Mouse (Mus musculus): ENCODE measurements around the gene Galnt3. TPM values are rescaled to one million over a fixed set of nuclear protein-coding genes. Genes with fewer than 3 reads are reported as not detected.

Galnt3 gene
- polyA plus RNA-seq, 1 experiment from 2014 or later, result 9.4 TPM

DNA sequence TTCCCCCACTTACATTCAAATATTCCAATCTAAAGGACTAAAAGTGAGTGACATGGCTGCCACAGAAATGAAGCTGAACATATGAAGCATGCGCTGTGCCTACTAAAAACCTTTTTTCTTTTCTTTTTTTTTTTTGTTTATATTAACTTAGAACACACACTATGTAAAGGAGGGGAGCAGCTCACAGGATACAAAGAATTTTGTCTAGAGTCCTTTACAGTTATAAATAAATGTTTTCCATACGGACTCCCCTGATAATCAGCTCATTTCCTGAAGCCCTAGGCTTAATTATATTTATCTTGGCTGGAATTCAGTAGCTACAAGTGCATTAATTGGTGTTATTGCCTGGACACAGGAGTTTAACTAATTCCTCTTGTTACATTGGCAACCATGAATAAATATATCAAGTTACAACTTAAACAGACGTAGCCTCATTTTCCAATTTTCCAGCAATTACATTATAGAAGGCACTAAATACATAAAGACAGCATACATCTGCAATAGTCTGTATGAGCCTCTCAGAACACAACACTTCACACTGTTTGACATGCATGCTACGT is 30.1 kb downstream of the Galnt3 start:
- Histone ChIP-seq H3K27me3 (ENCODE audit: control insufficient read depth, insufficient read depth, low read length) (no peaks in the 10 kb centered on the region), H3K9ac (ENCODE audit: low read depth, low read length) (no peak overlapping the region), H3K4me1 (ENCODE audit: control insufficient read depth, insufficient read depth, low read length) (no peaks in the 10 kb centered on the region), H3K36me3 (ENCODE audit: control insufficient read depth, insufficient read depth, low read length) (no peaks in the 10 kb centered on the region), H3K9me3 (ENCODE audit: control insufficient read depth, low read length) (no peaks in the 10 kb centered on the region), H3K4me3 (ENCODE audit: low read length) (no peak overlapping the region), H3K4me2 (replicated peaks; ENCODE audit: low read depth, low read length) (no peak overlapping the region), H3K27ac (ENCODE audit: low read depth, low read length) (no peak overlapping the region)
- WGBS, result 41% methylated on average over 4 of the region's 4 CpGs
- no peak for ATAC-seq (ENCODE audit: low FRiP score, low TSS enrichment)

DNA sequence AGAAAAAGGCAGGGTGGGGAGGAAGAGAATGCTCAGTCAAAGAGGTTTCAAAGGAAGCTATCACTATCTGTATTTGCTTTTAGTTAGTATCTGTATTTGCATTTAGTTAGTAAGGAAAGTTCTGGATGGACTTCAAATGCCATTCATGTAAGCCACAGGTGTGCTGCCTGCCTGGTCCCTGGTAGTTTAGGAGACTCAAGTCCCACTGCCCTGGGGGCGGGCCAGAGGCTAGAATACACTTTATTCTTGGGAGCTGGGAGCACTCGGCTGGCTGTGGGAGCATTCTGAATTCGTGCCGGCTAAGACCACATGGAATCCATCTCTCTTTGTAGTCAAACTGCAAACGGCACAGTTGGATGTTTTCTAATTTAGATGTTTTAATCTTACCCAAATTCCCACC is 33.5 kb downstream of the Galnt3 start:
- Histone ChIP-seq H3K9ac (ENCODE audit: low read depth, low read length) (no peak overlapping the region), H3K4me3 (ENCODE audit: low read length) (no peak overlapping the region), H3K4me1 (ENCODE audit: control insufficient read depth, insufficient read depth, low read length) (no peaks in the 10 kb centered on the region), H3K36me3 (ENCODE audit: control insufficient read depth, insufficient read depth, low read length) (no peaks in the 10 kb centered on the region), H3K9me3 (ENCODE audit: control insufficient read depth, low read length) (no peaks in the 10 kb centered on the region), H3K4me2 (replicated peaks; ENCODE audit: low read depth, low read length) (no peak overlapping the region), H3K27ac (ENCODE audit: low read depth, low read length) (no peak overlapping the region), H3K27me3 (ENCODE audit: control insufficient read depth, insufficient read depth, low read length) (no peaks in the 10 kb centered on the region)
- 64% methylated on average over 5 of the region's 5 CpGs for WGBS
- no peak for ATAC-seq (ENCODE audit: low FRiP score, low TSS enrichment)

DNA sequence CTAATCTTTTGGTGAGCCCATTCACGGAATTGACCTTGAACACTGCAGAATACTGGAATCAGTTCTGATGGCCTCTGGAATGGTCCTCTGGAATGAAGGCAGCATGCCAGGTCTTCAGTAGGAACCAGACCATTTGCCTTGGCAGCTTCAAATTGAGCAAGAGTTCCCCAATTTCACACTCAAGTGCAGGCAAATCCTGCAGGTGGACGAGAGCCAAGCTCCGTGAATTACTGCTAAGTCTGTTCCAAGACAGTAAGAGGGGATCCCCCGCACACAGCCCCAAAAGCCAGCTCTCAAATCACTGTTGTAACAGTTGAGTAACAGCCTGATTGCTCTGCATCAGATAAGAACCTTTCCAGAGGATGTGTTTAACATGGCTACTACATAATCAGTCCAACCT is 42.9 kb downstream of the Galnt3 start:
- H3K27me3 ChIP-seq (ENCODE audit: control insufficient read depth, insufficient read depth, low read length), result no peaks in the 10 kb centered on the region
- no peak overlapping the region for H3K27ac ChIP-seq (ENCODE audit: low read depth, low read length)
- WGBS, result 72% methylated on average over 4 of the region's 4 CpGs
- no peaks in the 10 kb centered on the region for H3K9me3 ChIP-seq (ENCODE audit: control insufficient read depth, low read length)
- no peaks in the 10 kb centered on the region for H3K36me3 ChIP-seq (ENCODE audit: control insufficient read depth, insufficient read depth, low read length)
- no peak overlapping the region for H3K9ac ChIP-seq (ENCODE audit: low read depth, low read length)
- H3K4me3 ChIP-seq (ENCODE audit: low read length), result no peak overlapping the region
- no peaks in the 10 kb centered on the region for H3K4me1 ChIP-seq (ENCODE audit: control insufficient read depth, insufficient read depth, low read length)
- no peak for ATAC-seq (ENCODE audit: low FRiP score, low TSS enrichment)
- H3K4me2 ChIP-seq (replicated peaks; ENCODE audit: low read depth, low read length), result no peak overlapping the region

DNA sequence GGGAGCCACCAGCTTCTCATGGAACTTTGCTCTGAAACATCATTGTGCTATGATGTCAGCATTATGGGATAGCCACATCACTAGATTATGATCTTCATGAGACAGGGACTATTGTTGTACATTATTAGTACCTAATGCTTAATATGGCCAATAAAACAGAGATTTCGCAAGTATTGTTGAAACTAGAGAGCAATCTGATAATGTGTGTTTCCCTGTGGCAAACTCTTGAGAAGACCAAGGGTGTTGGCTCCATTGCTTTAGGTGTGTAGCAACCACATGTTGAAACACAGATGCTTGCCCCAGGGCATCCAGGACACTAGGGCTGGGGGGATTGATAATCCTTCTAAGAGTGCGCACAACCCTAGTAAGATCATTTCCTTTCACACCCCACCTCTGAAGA is 44.1 kb downstream of the Galnt3 start:
- Histone ChIP-seq H3K36me3 (ENCODE audit: control insufficient read depth, insufficient read depth, low read length) (no peaks in the 10 kb centered on the region), H3K4me3 (ENCODE audit: low read length) (no peak overlapping the region), H3K9ac (ENCODE audit: low read depth, low read length) (no peak overlapping the region), H3K4me1 (ENCODE audit: control insufficient read depth, insufficient read depth, low read length) (no peaks in the 10 kb centered on the region), H3K27me3 (ENCODE audit: control insufficient read depth, insufficient read depth, low read length) (no peaks in the 10 kb centered on the region), H3K4me2 (replicated peaks; ENCODE audit: low read depth, low read length) (no peak overlapping the region), H3K9me3 (ENCODE audit: control insufficient read depth, low read length) (no peaks in the 10 kb centered on the region), H3K27ac (ENCODE audit: low read depth, low read length) (no peak overlapping the region)
- WGBS, result 98% methylated on average over 2 of the region's 2 CpGs
- no peak for ATAC-seq (ENCODE audit: low FRiP score, low TSS enrichment)

DNA sequence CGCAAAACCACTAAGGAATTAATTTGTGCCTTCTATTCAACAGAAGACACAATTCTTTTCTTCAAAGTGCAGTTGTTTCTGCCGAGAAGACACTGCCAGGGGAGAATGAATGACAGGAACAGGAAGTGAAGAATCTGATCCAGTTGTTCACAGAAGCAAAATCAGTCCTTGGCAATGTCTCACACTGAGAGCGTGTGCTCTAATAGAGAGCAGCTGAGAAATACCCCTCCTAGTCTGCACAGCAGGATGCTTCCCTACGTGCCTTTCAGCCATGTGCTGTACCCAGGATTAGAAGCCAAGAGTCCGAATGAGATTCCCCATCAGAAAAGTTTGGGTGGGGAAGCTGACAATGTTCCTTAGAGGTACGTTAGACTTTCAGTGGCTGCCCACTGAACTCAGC is 55.3 kb downstream of the Galnt3 start:
- Histone ChIP-seq H3K27me3 (ENCODE audit: control insufficient read depth, insufficient read depth, low read length) (no peaks in the 10 kb centered on the region), H3K9me3 (ENCODE audit: control insufficient read depth, low read length) (no peaks in the 10 kb centered on the region), H3K4me2 (replicated peaks; ENCODE audit: low read depth, low read length) (no peak overlapping the region), H3K9ac (ENCODE audit: low read depth, low read length) (no peak overlapping the region), H3K36me3 (ENCODE audit: control insufficient read depth, insufficient read depth, low read length) (no peaks in the 10 kb centered on the region), H3K4me3 (ENCODE audit: low read length) (no peak overlapping the region), H3K4me1 (ENCODE audit: control insufficient read depth, insufficient read depth, low read length) (no peaks in the 10 kb centered on the region), H3K27ac (ENCODE audit: low read depth, low read length) (no peak overlapping the region)
- 65% methylated on average over 6 of the region's 6 CpGs for WGBS
- ATAC-seq (ENCODE audit: low FRiP score, low TSS enrichment), result no peak

DNA sequence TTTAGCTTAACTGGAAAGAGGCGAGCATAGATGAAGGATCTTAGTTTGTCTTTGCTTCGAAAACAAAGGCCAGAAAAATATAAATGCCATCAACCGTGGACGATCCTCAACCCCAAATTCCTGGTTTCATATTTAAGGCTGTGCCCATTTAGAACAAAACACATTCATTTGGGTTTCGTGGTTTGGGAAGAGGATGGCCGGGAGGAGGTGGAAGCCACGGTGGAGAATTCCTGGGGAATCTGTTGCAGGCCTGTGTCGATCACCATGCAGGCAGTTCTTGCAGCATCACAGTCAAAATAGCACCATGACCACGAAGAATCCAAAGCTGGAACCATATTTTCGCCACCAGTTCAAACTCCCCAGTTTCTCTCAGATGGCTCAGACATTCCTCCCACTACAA is 61.5 kb downstream of the Galnt3 start:
- Histone ChIP-seq H3K4me3 (ENCODE audit: low read length) (no peak overlapping the region), H3K36me3 (ENCODE audit: control insufficient read depth, insufficient read depth, low read length) (no peaks in the 10 kb centered on the region), H3K27me3 (ENCODE audit: control insufficient read depth, insufficient read depth, low read length) (no peaks in the 10 kb centered on the region), H3K27ac (ENCODE audit: low read depth, low read length) (no peak overlapping the region), H3K9me3 (ENCODE audit: control insufficient read depth, low read length) (no peaks in the 10 kb centered on the region), H3K4me1 (ENCODE audit: control insufficient read depth, insufficient read depth, low read length) (no peaks in the 10 kb centered on the region), H3K9ac (ENCODE audit: low read depth, low read length) (no peak overlapping the region), H3K4me2 (replicated peaks; ENCODE audit: low read depth, low read length) (no peak overlapping the region)
- WGBS, result 89% methylated on average over 10 of the region's 10 CpGs
- no peak for ATAC-seq (ENCODE audit: low FRiP score, low TSS enrichment)

DNA sequence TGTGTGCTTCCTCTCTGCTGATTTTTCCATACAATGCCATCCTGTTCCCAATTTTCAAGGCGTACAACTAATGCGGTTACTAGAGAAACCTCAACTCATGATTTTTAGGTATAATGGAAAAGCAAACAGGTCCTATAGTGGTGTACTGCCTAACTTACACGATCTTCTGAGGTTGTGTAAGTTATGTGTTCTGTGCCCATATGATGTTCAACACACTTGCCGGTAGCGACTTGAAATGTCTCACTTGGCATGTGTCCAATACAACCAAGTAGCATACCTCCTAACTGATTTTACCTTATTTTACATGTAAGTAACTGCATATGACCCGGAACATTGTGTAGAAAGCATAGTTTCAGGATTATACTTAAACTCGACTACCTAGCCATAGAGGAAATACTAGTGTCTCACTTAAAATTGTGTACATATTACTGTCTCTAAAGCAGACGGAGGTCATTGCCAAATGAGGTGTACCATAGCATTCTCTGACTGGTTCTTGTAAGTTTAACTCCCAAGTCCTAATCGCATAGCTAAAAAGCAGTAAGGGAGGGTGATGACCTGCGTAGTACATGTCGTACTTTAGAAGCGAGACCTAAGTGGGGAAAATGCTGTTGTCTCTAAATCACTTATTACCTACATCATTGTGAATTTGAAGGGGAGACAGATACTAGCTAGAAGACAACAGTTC is 80.2 kb downstream of the Galnt3 start:
- H3K4me1 ChIP-seq (ENCODE audit: control insufficient read depth, insufficient read depth, low read length), result no peaks in the 10 kb centered on the region
- no peak overlapping the region for H3K27ac ChIP-seq (ENCODE audit: low read depth, low read length)
- no peaks in the 10 kb centered on the region for H3K36me3 ChIP-seq (ENCODE audit: control insufficient read depth, insufficient read depth, low read length)
- no peaks in the 10 kb centered on the region for H3K27me3 ChIP-seq (ENCODE audit: control insufficient read depth, insufficient read depth, low read length)
- H3K9ac ChIP-seq (ENCODE audit: low read depth, low read length), result no peak overlapping the region
- H3K4me3 ChIP-seq (ENCODE audit: low read length), result no peak overlapping the region
- H3K4me2 ChIP-seq (replicated peaks; ENCODE audit: low read depth, low read length), result no peak overlapping the region
- no peak for ATAC-seq (ENCODE audit: low FRiP score, low TSS enrichment)
- no peaks in the 10 kb centered on the region for H3K9me3 ChIP-seq (ENCODE audit: control insufficient read depth, low read length)
- WGBS, result 93% methylated on average over 12 of the region's 12 CpGs

DNA sequence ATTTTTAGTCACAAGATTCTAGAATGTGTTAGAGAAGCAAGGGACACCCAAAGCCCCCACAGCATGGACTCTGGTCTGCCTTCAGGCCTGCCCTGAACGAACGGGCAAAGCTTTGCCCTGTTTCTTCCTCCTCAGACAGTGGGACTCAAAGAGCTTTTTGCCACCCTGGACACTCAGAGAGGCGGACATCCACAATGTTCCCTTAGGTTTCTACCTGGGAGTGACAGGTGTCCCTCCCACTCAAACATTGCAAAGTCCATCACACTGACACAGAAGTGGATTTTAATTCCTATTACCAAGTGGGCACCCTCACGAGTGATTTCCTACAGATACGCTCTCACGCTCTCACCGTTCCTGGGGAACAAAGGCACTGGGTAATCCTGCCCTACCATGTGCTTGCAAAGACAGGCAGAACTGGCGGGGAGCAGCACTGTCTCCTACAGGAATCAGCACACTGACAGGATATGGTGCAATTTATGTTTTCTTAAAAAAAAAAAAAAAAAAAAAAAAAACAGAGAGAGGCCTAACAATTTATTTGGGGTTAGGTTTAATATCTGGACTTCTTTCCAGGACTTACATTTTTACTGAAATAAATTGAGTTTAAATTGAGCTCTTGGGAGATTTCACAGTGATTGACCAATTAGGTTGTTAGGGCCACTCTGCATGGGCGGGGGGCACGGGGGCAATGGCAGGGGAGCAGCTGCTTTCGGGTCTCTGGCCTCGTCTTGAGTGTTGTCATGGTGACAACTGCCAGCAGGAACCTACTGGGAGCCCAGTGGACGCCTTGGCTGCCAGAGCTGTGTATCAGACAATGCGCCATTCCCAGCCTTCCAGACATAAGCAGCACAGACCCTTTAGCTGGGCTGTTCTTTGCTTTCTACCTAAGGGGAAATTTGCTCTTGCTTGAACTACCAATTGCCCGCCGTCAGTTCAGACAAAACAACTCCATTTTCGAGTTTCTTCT is 81.1 kb downstream of the Galnt3 start:
- Histone ChIP-seq H3K4me3 (ENCODE audit: low read length) (no peak overlapping the region), H3K9ac (ENCODE audit: low read depth, low read length) (no peak overlapping the region), H3K4me2 (replicated peaks; ENCODE audit: low read depth, low read length) (no peak overlapping the region), H3K36me3 (ENCODE audit: control insufficient read depth, insufficient read depth, low read length) (no peaks in the 10 kb centered on the region), H3K27me3 (ENCODE audit: control insufficient read depth, insufficient read depth, low read length) (no peaks in the 10 kb centered on the region), H3K27ac (ENCODE audit: low read depth, low read length) (no peak overlapping the region), H3K4me1 (ENCODE audit: control insufficient read depth, insufficient read depth, low read length) (no peaks in the 10 kb centered on the region), H3K9me3 (ENCODE audit: control insufficient read depth, low read length) (no peaks in the 10 kb centered on the region)
- WGBS, result 66% methylated on average over 17 of the region's 17 CpGs
- ATAC-seq (ENCODE audit: low FRiP score, low TSS enrichment), result no peak

DNA sequence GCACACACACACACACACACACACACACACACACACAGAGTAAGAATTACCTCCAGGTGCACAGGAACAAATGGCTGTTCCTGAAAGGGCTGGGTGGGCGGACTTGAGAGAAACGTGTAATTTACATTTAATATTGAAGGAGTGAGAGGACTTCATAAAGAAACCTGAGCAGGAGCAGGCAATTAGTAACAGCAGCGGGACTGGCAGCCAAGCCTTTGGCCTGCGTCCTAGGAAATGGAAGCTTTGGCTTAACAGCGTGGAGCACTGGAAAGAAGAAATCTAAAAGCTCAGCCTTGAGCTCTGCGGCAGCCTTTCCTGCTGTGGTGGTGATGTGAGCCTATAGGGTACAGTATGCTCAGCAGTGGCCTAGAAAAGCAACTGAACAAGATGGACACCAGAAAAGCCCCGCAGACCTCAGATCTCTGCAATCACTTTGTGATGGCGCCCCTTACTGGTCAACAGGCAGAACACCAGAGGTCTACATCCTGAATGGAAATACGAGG is 82.8 kb downstream of the Galnt3 start:
- H3K4me1 ChIP-seq (ENCODE audit: control insufficient read depth, insufficient read depth, low read length), result no peaks in the 10 kb centered on the region
- no peak overlapping the region for H3K4me3 ChIP-seq (ENCODE audit: low read length)
- H3K9me3 ChIP-seq (ENCODE audit: control insufficient read depth, low read length), result no peaks in the 10 kb centered on the region
- no peaks in the 10 kb centered on the region for H3K27me3 ChIP-seq (ENCODE audit: control insufficient read depth, insufficient read depth, low read length)
- no peak overlapping the region for H3K4me2 ChIP-seq (replicated peaks; ENCODE audit: low read depth, low read length)
- H3K9ac ChIP-seq (ENCODE audit: low read depth, low read length), result no peak overlapping the region
- no peaks in the 10 kb centered on the region for H3K36me3 ChIP-seq (ENCODE audit: control insufficient read depth, insufficient read depth, low read length)
- no peak overlapping the region for H3K27ac ChIP-seq (ENCODE audit: low read depth, low read length)
- WGBS, result 66% methylated on average over 9 of the region's 9 CpGs
- peak; percentile 73 for ATAC-seq (ENCODE audit: low FRiP score, low TSS enrichment)

Data from kidney, embryonic 14.5 days (tissue).